Mouse (Mus musculus) gastrocnemius, adult 2 months (tissue): ENCODE data around the gene Rhobtb3. TPM values are rescaled to one million over a fixed set of nuclear protein-coding genes. Genes with fewer than 3 reads are reported as not detected.
"Not testable (repeated sequence)": the region's sequence is repeated elsewhere in the genome, so short reads cannot be mapped to it uniquely, and the experiment has no call there.

ENCODE experiments used
- DNase-seq: peaks from one replicate; pipeline ENCODE4 v3.0.0; 2022
- H3K27ac ChIP-seq: fragments of 200-600 bp; 2 replicates; pipeline ENCODE4 v1.8.1; 2022; ENCODE audit warnings: mild to moderate bottlenecking
- H3K4me3 ChIP-seq: fragments of 200-600 bp; 2 replicates; pipeline ENCODE4 v1.8.1; 2022; ENCODE audit warnings: mild to moderate bottlenecking, moderate library complexity
- CTCF ChIP-seq: fragments of 200-600 bp; IDR thresholded peaks from 2 replicates; pipeline ENCODE4 v1.8.1; 2022; ENCODE audit warnings: antibody characterized with exemption, mild to moderate bottlenecking, moderate library complexity
- intact Hi-C: fragments of 180-260 bp; cut with DNase I; formaldehyde crosslinking; loops from one replicate; pipeline ENCODE4 v1.15.1; 2025
- total RNA-seq, 2 experiments: library from RNA; stranded (reverse); gene quantifications; 2 replicates each; pipeline ENCODE4 v1.2.3; 2021

The Rhobtb3 gene
- total RNA-seq, 2 experiments from 2014 or later: 16.7 to 16.9 TPM

GRCm38 (mm10) chr13:75944044-75944820 lies 507 bp upstream of the Rhobtb3 start:
- peak overlapping the region; percentile 97 for H3K4me3 ChIP-seq
- no peak for TF ChIP-seq CTCF
- peak overlapping the region; percentile 96 for H3K27ac ChIP-seq
- no peak for DNase-seq
- intact Hi-C loops: loop anchor here (2.0 kb wide), 1 partner anchor 75 kb away; the partner anchor contains the start of gene Rfesd

DNA sequence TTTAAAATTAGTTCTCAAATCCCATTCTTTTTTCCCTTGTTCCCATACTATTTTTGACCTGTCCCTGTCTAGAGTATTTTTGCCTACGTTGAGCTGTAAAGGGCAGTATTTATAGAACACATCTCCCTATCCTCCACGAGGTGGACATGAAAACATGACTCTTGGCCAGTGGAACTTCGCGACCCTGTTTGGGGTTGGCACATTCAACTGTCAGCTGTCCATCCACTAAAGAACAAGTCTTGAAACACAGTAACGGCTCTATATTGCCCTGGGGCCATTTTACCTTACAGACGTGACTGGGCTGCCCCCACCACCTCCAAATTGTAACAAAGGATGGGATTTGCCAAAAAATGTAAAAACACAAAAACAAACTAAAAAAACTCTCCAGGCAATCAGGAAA lies 994 bp downstream of the Rhobtb3 start:
- H3K27ac ChIP-seq: peak overlapping the region; percentile 96
- DNase-seq: peak; percentile 36
- no peak; the same call in 1 of the 2 replicates for TF ChIP-seq CTCF
- H3K4me3 ChIP-seq: peak overlapping the region; percentile 97
- intact Hi-C loops: loop anchor here (2.0 kb wide), 1 partner anchor 156 kb away; the partner anchor contains the start of genes Arsk and Ttc37

DNA sequence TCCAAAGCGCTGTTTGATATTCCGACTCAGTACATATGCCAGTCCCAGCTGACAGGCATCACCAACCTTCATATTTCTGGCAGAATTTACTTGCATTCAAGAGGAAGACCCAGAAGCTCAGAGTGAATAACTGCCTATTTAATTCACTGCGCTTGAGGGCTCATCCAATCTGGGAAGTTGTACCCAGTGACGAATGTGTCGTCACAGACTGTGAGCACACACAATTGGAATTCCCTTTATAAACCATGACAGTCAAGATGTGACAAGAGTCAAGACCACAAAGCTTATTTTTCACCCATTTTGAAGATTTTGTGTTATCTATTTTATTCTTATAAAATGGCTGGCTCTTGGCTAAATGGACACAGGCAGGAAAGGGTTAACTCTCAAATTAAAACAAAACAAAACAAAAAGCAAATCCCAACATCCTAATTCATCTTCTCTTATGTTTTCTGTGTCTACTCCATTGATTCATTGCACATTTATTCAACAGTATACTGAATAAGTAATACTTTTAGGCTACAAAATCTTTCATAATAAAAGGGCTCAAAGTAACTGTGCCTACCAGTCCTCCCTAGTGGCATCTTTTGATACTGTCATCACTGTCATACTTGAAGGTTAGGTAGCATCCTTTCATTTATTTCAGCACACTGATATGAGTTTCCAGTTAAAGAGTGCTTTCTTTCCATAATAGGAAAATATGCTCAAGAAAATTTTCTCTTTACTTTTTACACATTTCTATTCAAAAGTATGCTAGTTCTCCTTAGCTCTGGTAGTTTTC lies 2.0 kb downstream of the Rhobtb3 start:
- Histone ChIP-seq H3K27ac (peak overlapping the region; percentile 96), H3K4me3 (peak overlapping the region; percentile 97)
- DNase-seq: no peak
- peak; percentile 8; the same call in 1 of the 2 replicates for TF ChIP-seq CTCF
- intact Hi-C loops: loop anchor here (2.0 kb wide), 1 partner anchor 157 kb away; the partner anchor contains the start of genes Arsk and Ttc37

GRCm38 (mm10) chr13:75940791-75941517 lies 2.8 kb downstream of the Rhobtb3 start:
- no peak for DNase-seq
- no peak for TF ChIP-seq CTCF
- intact Hi-C loops: no loop called here
- Histone ChIP-seq H3K4me3 (peak overlapping the region; percentile 97; the same call in 1 of the 2 replicates), H3K27ac (peak overlapping the region; percentile 46)

GRCm38 (mm10) chr13:75938866-75939265 lies 4.9 kb downstream of the Rhobtb3 start:
- intact Hi-C loops: no loop called here
- TF ChIP-seq CTCF: no peak
- Histone ChIP-seq H3K27ac (no peak overlapping the region), H3K4me3 (no peak overlapping the region)
- DNase-seq: no peak

DNA sequence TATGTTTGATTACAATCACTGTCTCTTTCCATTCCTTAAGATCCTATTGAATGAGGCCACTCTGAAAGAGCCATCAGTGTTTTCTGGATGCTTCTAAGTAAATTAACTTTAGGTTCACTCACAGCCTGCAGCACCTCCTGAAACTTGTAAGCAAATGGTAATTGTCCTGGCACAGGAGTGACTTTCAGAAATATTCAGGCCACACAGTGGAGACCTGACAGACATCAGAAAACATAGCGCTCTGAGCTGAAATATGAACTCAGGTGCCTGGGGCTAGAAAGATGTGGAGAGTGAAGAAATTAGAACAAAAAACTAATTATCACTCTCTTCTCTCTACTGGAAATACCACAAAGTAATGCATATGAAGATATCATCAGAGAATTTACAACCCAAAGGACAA lies 10.4 kb downstream of the Rhobtb3 start:
- TF ChIP-seq CTCF: no peak
- intact Hi-C loops: no loop called here
- H3K4me3 ChIP-seq: no peak overlapping the region
- DNase-seq: no peak
- no peak overlapping the region for H3K27ac ChIP-seq

- Histone ChIP-seq H3K27ac (no peak overlapping the region), H3K4me3 (no peak overlapping the region)
- intact Hi-C loops: no loop called here
- DNase-seq: peak; percentile 43
- no peak for TF ChIP-seq CTCF
These were observed 12.7 kb downstream of the Rhobtb3 start for GRCm38 (mm10) chr13:75931073-75931472.

GRCm38 (mm10) chr13:75930660-75931059 lies 13.1 kb downstream of the Rhobtb3 start:
- no peak overlapping the region for H3K4me3 ChIP-seq
- H3K27ac ChIP-seq: no peak overlapping the region
- intact Hi-C loops: no loop called here
- TF ChIP-seq CTCF: no peak
- DNase-seq: no peak

DNA sequence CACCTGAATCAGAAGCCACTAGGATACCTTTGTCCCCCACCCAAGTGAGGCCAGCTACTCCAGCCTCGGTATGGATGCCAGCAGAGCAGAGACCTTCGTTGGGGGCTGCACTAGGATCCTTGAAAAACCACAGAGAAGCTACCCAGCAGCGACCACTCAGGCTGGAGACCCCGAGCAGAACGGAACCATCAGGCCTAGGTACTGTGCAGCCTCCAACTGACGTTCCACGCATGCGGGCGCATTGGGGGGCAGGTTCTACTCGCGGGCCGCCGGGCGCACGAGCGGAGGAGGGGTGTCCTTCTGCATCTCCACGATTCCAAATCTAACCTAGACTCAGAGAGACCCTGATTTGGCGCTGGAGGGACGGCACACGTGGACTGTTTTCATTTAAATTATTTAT lies 13.7 kb downstream of the Rhobtb3 start:
- TF ChIP-seq CTCF: no peak

GRCm38 (mm10) chr13:75929071-75929470 lies 14.7 kb downstream of the Rhobtb3 start:
- DNase-seq, H3K4me3 ChIP-seq, intact Hi-C loops, H3K27ac ChIP-seq: not testable (repeated sequence)

More for the DNA sequence above, 13.7 kb downstream of the Rhobtb3 start:
- Histone ChIP-seq H3K27ac (no peak overlapping the region), H3K4me3 (no peak overlapping the region)
- DNase-seq: no peak
- intact Hi-C loops: no loop called here

DNA sequence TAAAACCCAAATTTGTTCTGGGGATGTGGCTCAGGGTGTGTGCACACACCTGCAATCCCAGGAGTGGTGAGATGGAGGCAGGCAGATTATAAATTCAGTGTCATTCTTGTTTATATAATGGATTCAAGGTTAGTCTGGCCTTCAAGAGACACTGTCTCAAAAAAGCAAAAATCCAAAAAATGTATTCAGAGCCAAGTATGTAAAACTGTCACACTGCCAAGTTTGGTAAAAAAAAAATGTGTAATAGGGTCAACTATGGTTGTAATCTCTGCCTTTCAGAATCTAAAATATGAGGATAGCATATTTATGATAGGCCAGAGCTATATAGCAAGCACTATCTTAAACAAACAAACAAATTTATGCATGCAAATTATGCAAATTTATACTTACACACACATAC lies 15.8 kb downstream of the Rhobtb3 start:
- no peak for DNase-seq
- H3K4me3 ChIP-seq: no peak overlapping the region
- no peak overlapping the region for H3K27ac ChIP-seq
- intact Hi-C loops: no loop called here
- TF ChIP-seq CTCF: no peak

- Histone ChIP-seq H3K27ac (peak overlapping the region; percentile 56; the same call in 1 of the 2 replicates), H3K4me3 (no peak overlapping the region)
- intact Hi-C loops: no loop called here
- TF ChIP-seq CTCF: peak; percentile 12; the same call in 1 of the 2 replicates
- DNase-seq: peak; percentile 73
These were observed 29.6 kb downstream of the Rhobtb3 start for GRCm38 (mm10) chr13:75914151-75914550.
